Mouse (Mus musculus) G1E (cell line): ENCODE results near the gene S100pbp. TPM values are rescaled to one million over a fixed set of nuclear protein-coding genes. Genes with fewer than 3 reads are reported as not detected.

Experiments used
- ATAC-seq: 2 replicates; pipeline ENCODE4 v1.8.0; 2016; ENCODE audit warnings: mild to moderate bottlenecking; ENCODE audit not compliant: insufficient number of reproducible peaks, poor library complexity, low FRiP score, severe bottlenecking; ENCODE audit errors: extremely low read depth
- DNase-seq: peaks from one replicate; pipeline ENCODE4 v3.0.0; 2012; ENCODE audit warnings: low spot score
- H3K27me3 ChIP-seq: 2 replicates; pipeline ENCODE4 v1.6.1; 2012; ENCODE audit warnings: mild to moderate bottlenecking, low read length, inconsistent platforms; ENCODE audit not compliant: insufficient read depth
- H3K36me3 ChIP-seq: replicated peaks from 2 replicates; pipeline ENCODE3; 2012; ENCODE audit warnings: mild to moderate bottlenecking, inconsistent platforms
- H3K4me1 ChIP-seq: 2 replicates; pipeline ENCODE4 v1.6.1; 2012; ENCODE audit warnings: low read depth, low read length, inconsistent platforms, mixed read lengths; ENCODE audit not compliant: insufficient read depth
- H3K4me3 ChIP-seq: 2 replicates; pipeline ENCODE4 v1.5.1; 2012; ENCODE audit warnings: low read depth, mild to moderate bottlenecking, inconsistent platforms, low read length, moderate library complexity, mixed read lengths
- H3K9me3 ChIP-seq: replicated peaks from 2 replicates; pipeline ENCODE4 v1.6.1; 2012; ENCODE audit warnings: inconsistent platforms
- CTCF ChIP-seq: IDR thresholded peaks from 2 replicates; pipeline ENCODE4 v1.5.1; 2012; ENCODE audit warnings: low read depth, low read length, inconsistent platforms, mixed read lengths
- GATA1 ChIP-seq: IDR thresholded peaks from 2 replicates; pipeline ENCODE4 v1.6.1; 2012; ENCODE audit warnings: borderline replicate concordance, low read length, inconsistent platforms, mixed read lengths
- GATA2 ChIP-seq: IDR thresholded peaks from 2 replicates; pipeline ENCODE4 v1.6.1; 2012; ENCODE audit warnings: low read depth, low read length, inconsistent platforms, borderline replicate concordance
- POLR2AphosphoS5 ChIP-seq: IDR thresholded peaks from 2 replicates; pipeline ENCODE4 v1.6.1; 2012; ENCODE audit warnings: low read depth, low read length, inconsistent platforms; ENCODE audit not compliant: insufficient replicate concordance
- TAL1 ChIP-seq: conservative IDR thresholded peaks from 2 replicates; pipeline ENCODE4 v1.6.1; 2012; ENCODE audit warnings: low read depth, low read length, inconsistent platforms, mixed read lengths
- polyA plus RNA-seq: library from polyadenylated mRNA; stranded (reverse); fragments of >175 nt; gene quantifications from 2 replicates; pipeline ENCODE4 v1.2.3, GENCODE M21; 2012
- total RNA-seq, 2 experiments: library from RNA; stranded (forward) in 1 of 2; stranded (reverse) in 1 of 2; fragments of 200-1000 nt in 1 of 2; fragments of >200 nt in 1 of 2; fragmentation: Nextera tagmentation in 1 of 2; gene quantifications; 2 replicates each; pipeline ENCODE4 v1.2.3; 2014 to 2017

S100pbp gene
- total and polyA plus RNA-seq, 3 experiments, result 4.5 to 124 (median 57.6) TPM

- Histone ChIP-seq H3K4me1 (peaks cover 91% of the 10 kb centered on the region), H3K36me3 (peaks cover 93% of the 10 kb centered on the region), H3K4me3 (no peak overlapping the region), H3K27me3 (no peaks in the 10 kb centered on the region), H3K9me3 (no peaks in the 10 kb centered on the region)
- no peak for TF ChIP-seq POLR2AphosphoS5
- TF ChIP-seq TAL1, result no peak
- TF ChIP-seq CTCF, result no peak
- TF ChIP-seq GATA1, result no peak
- no peak for TF ChIP-seq GATA2
- DNase-seq, result no peak
- ATAC-seq, result no peak
These were observed 37.0 kb upstream of the S100pbp start for GRCm38 (mm10) chr4:129226441-129226963.

- TF ChIP-seq TAL1, result no peak
- TF ChIP-seq GATA2, result no peak
- TF ChIP-seq CTCF, result no peak
- no peak for TF ChIP-seq POLR2AphosphoS5
- TF ChIP-seq GATA1, result no peak
- Histone ChIP-seq H3K27me3 (no peaks in the 10 kb centered on the region), H3K36me3 (peaks cover 95% of the 10 kb centered on the region), H3K9me3 (no peaks in the 10 kb centered on the region), H3K4me3 (no peak overlapping the region), H3K4me1 (peaks cover 90% of the 10 kb centered on the region)
- ATAC-seq, result no peak
- DNase-seq, result no peak
These were observed 35.8 kb upstream of the S100pbp start for GRCm38 (mm10) chr4:129225315-129225714.

- Histone ChIP-seq H3K36me3 (peaks cover 99% of the 10 kb centered on the region), H3K9me3 (no peaks in the 10 kb centered on the region), H3K4me3 (no peak overlapping the region), H3K4me1 (peaks cover 78% of the 10 kb centered on the region), H3K27me3 (no peaks in the 10 kb centered on the region)
- DNase-seq (no peak), ATAC-seq (no peak)
- no peak for TF ChIP-seq GATA2
- no peak for TF ChIP-seq TAL1
- no peak for TF ChIP-seq GATA1
- no peak for TF ChIP-seq POLR2AphosphoS5
- no peak for TF ChIP-seq CTCF
These were observed 34.1 kb upstream of the S100pbp start for GRCm38 (mm10) chr4:129223421-129224281.

- TF ChIP-seq POLR2AphosphoS5, result no peak
- TF ChIP-seq TAL1, result no peak
- no peak for TF ChIP-seq GATA1
- no peak for TF ChIP-seq CTCF
- TF ChIP-seq GATA2, result no peak
- peaks cover 100% of the 10 kb centered on the region for H3K36me3 ChIP-seq
- H3K4me1 ChIP-seq, result peaks cover 74% of the 10 kb centered on the region
- no peaks in the 10 kb centered on the region for H3K27me3 ChIP-seq
- no peaks in the 10 kb centered on the region for H3K9me3 ChIP-seq
- no peak overlapping the region; the same call in 1 of the 2 replicates for H3K4me3 ChIP-seq
- DNase-seq (no peak), ATAC-seq (no peak)
These were observed 32.7 kb upstream of the S100pbp start for GRCm38 (mm10) chr4:129222019-129222925.

GRCm38 (mm10) chr4:129221097-129222010, 31.8 kb upstream of the S100pbp start:
- DNase-seq (no peak), ATAC-seq (0 out of 2 replicates have a peak, but pooled peaks have one; percentile 17)
- TF ChIP-seq GATA2 (no peak), GATA1 (no peak), CTCF (no peak), TAL1 (no peak), POLR2AphosphoS5 (no peak)
- H3K36me3 ChIP-seq, result peaks cover 100% of the 10 kb centered on the region
- no peaks in the 10 kb centered on the region for H3K27me3 ChIP-seq
- H3K9me3 ChIP-seq, result no peaks in the 10 kb centered on the region
- no peak overlapping the region; the same call in 1 of the 2 replicates for H3K4me3 ChIP-seq
- H3K4me1 ChIP-seq, result peaks cover 74% of the 10 kb centered on the region
